Mouse (Mus musculus) ES-Bruce4 (cell line): ENCODE data around the gene Fxyd1.

Experiments
- CTCF ChIP-seq: IDR thresholded peaks from one replicate; pipeline ENCODE4 v1.8.1; 2011; ENCODE audit warnings: low read depth, low read length
- EP300 ChIP-seq: IDR thresholded peaks from 2 replicates; pipeline ENCODE4 v1.6.1; 2011; ENCODE audit warnings: low read depth, low read length; ENCODE audit not compliant: insufficient read depth

DNA sequence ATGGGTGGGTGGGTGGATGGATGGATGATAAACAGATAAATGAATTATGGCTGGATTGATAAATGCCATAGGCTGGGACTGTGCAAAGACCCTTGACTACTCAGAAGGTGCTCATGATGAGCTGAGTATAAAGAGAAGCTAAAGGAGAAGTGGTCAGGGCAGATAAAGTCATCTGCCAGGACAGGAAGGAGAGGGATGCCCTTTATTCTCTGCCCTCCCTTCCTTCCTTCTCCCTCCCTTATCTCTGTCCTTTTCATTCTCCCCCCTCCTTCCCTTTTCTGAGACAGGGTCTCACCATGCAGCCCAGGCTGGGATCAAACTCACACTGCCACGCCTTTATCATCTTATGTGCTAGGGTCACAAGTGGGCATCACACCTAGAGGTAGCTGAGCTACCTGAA lies 49.2 kb downstream of the Fxyd1 start:
- TF ChIP-seq CTCF (no peak), EP300 (no peak)
